Mouse (Mus musculus) hindbrain, embryonic 12.5 days (tissue): ENCODE results near the gene Cpvl. TPM values are rescaled to one million over a fixed set of nuclear protein-coding genes. Genes with fewer than 3 reads are reported as not detected.

Experiments
- ATAC-seq: fragments of 200-750 bp; cut with Nextera tagmentation; 2 replicates; pipeline ENCODE4 v1.8.0; 2017; ENCODE audit warnings: moderate TSS enrichment; ENCODE audit not compliant: low FRiP score
- H3K27ac ChIP-seq: fragments of 300-500 bp; sonication (generic); 2 replicates; pipeline ENCODE4 v1.5.1; 2016; ENCODE audit warnings: mild to moderate bottlenecking
- H3K27me3 ChIP-seq: fragments of 300-500 bp; sonication (generic); 2 replicates; pipeline ENCODE4 v1.6.1; 2016; ENCODE audit warnings: mild to moderate bottlenecking
- H3K36me3 ChIP-seq: fragments of 300-500 bp; sonication (generic); 2 replicates; pipeline ENCODE4 v1.6.1; 2016; ENCODE audit warnings: mild to moderate bottlenecking
- H3K4me1 ChIP-seq: fragments of 300-500 bp; sonication (generic); 2 replicates; pipeline ENCODE4 v1.6.1; 2016
- H3K4me2 ChIP-seq: fragments of 300-500 bp; sonication (generic); replicated peaks from 2 replicates; pipeline ENCODE4 v1.6.1; 2016; ENCODE audit warnings: mild to moderate bottlenecking
- H3K4me3 ChIP-seq: fragments of 300-500 bp; sonication (generic); 2 replicates; pipeline ENCODE4 v1.5.1; 2016; ENCODE audit warnings: mild to moderate bottlenecking
- H3K9ac ChIP-seq: fragments of 300-500 bp; sonication (generic); 2 replicates; pipeline ENCODE4 v1.6.1; 2016; ENCODE audit warnings: mild to moderate bottlenecking, moderate library complexity
- H3K9me3 ChIP-seq: fragments of 300-500 bp; sonication (generic); replicated peaks from 2 replicates; pipeline ENCODE4 v1.6.1; 2016; ENCODE audit warnings: mild to moderate bottlenecking
- WGBS: fragments of 180-500 bp; shearing (Covaris S2); methylation state at CpG from one replicate; pipeline ENCODE4 v1.1.7; 2016; 5-methylcytosine and 5-hydroxymethylcytosine counted together
- polyA plus RNA-seq: library from polyadenylated mRNA; unstranded; fragments of >200 nt; fragmentation: Nextera tagmentation; extraction: Ambion mirVana; gene quantifications from 2 replicates; pipeline ENCODE4 v1.2.1, GENCODE M21; 2016

Cpvl gene
- polyA plus RNA-seq, 1 experiment from 2014 or later, result not detected

DNA sequence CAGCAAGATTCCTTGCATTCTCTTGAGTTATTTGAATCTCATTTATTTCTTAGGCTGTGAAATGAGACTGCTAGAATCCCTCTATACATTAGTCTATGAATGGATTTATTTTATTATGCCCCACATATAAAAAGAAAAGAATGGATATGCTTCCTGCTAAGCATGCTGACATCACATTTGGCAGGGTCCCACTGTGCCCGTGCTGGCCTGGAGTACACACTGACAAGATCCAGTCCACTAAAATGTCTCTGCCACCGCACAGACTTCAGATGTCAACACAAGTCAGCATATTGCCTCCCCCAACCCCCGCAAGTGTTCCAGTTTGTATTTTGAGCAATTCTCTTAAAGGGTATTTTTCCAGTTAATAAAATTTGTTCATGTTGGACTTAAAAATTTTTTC lies 13.9 kb upstream of the Cpvl start:
- H3K9me3 ChIP-seq, result no peaks in the 10 kb centered on the region
- WGBS, result 79% methylated on average over 3 of the region's 3 CpGs
- no peak overlapping the region for H3K4me2 ChIP-seq
- H3K27ac ChIP-seq, result no peak overlapping the region
- H3K27me3 ChIP-seq, result no peaks in the 10 kb centered on the region; the same call in 1 of the 2 replicates
- H3K9ac ChIP-seq, result no peak overlapping the region
- H3K4me3 ChIP-seq, result no peak overlapping the region
- peaks cover 3% of the 10 kb centered on the region; the same call in 1 of the 2 replicates for H3K4me1 ChIP-seq
- ATAC-seq, result no peak
- no peaks in the 10 kb centered on the region for H3K36me3 ChIP-seq

DNA sequence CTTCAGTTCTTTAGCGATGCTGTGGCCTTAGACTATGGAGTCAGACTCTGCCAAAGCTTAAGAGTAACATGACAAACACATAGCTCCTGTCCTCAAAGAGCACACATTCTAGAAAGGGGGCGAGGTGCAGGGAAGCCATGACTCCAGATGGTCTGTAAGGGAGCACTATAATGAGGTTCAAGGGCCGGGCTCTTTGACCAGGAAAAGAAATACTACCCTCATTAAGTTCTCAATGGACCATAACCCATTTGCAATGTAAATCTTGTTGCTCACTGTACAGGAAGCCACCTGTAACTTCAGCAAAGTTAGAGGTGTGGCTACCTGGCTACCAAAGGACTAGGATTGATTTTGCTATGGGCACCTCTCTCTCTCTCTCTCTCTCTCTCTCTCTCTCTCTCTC lies 8.8 kb upstream of the Cpvl start:
- 78% methylated on average over 3 of the region's 3 CpGs for WGBS
- no peak for ATAC-seq
- Histone ChIP-seq H3K27me3 (no peaks in the 10 kb centered on the region), H3K9ac (no peak overlapping the region), H3K36me3 (no peaks in the 10 kb centered on the region), H3K4me1 (no peaks in the 10 kb centered on the region; the same call in 1 of the 2 replicates), H3K9me3 (no peaks in the 10 kb centered on the region), H3K4me3 (no peak overlapping the region), H3K4me2 (no peak overlapping the region), H3K27ac (no peak overlapping the region)

DNA sequence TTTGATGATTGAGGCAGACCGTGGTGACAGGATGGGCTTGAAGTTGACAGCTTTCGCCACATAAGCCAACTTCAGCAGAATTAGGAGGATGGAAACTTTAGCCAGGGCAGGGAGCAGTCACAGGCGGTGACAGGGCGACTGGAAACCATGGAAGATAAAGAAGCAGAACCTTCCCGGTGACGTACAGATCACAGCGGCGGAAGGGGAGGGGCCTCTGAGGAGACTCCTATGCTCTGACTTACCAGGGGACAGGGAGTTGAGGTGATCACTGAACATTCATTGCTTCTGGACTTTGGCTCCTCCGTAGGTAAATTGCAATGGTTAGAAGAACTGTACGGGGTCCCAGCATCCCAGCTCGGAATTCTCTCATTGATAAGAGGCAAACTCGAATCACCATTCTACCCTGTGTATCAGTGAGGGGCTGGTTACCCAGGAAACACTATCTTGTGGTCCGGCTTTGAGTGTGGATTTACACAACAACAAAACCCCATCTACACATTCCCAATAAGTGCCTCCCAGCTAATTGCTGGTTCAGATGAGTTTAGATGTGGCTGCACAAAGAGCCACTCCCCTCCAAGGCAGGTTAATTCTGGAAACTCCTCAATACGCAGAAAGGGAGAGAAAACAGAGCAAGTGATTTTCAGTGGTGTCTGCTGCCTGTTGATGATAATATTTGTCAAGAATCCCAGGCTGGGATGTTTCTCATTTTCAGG lies 8.0 kb upstream of the Cpvl start:
- Histone ChIP-seq H3K4me3 (no peak overlapping the region), H3K27me3 (no peaks in the 10 kb centered on the region), H3K4me2 (no peak overlapping the region), H3K4me1 (peaks cover 3% of the 10 kb centered on the region; the same call in 1 of the 2 replicates), H3K9me3 (no peaks in the 10 kb centered on the region), H3K9ac (no peak overlapping the region), H3K36me3 (no peaks in the 10 kb centered on the region), H3K27ac (no peak overlapping the region)
- ATAC-seq, result no peak
- whole genome bisulfite sequencing, result 73% methylated on average over 13 of the region's 14 CpGs

DNA sequence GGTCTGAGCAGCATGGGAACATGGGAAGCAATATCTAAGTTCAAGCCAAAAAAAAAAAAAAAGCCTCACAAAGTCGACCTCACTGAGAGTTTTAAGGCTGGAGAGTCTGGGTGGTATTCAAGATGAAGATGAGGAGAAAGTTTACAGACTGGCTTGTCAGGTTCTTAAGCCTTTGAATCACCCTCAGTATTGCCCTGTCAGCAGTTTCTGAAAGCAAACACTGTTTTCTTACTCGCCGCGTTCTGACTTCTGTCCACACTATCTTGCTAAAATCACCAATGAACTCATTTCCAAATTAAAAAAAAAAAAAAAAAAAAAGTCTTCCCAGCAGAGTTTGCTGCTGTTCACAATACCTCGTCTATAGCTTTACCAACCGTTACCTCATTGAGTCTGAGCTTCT lies 5.3 kb upstream of the Cpvl start:
- Histone ChIP-seq H3K4me3 (no peak overlapping the region), H3K27ac (no peak overlapping the region), H3K9me3 (no peaks in the 10 kb centered on the region), H3K4me1 (peaks cover 3% of the 10 kb centered on the region; the same call in 1 of the 2 replicates), H3K4me2 (no peak overlapping the region), H3K9ac (no peak overlapping the region), H3K36me3 (no peaks in the 10 kb centered on the region), H3K27me3 (no peaks in the 10 kb centered on the region)
- 69% methylated on average over 6 of the region's 6 CpGs for WGBS
- no peak for ATAC-seq

DNA sequence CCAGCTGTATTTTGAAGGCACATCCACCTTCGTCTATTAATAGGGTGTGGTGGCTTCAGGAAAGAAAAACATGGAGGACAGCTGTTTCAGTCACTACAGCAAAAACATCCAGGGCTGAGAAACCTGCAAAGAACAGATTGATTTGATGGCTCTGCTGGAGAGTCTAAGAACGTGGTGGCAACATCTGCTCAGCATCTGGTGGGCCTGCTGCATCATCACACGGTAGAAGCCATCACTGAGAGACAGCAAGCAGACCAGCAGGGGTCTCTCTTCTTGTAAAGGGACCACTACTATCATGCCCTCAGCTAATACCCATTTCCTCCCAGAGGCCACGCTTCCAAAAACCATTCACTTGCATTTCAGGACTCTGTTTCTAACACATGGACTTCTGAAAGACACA lies 4.1 kb upstream of the Cpvl start:
- no peak for ATAC-seq

DNA sequence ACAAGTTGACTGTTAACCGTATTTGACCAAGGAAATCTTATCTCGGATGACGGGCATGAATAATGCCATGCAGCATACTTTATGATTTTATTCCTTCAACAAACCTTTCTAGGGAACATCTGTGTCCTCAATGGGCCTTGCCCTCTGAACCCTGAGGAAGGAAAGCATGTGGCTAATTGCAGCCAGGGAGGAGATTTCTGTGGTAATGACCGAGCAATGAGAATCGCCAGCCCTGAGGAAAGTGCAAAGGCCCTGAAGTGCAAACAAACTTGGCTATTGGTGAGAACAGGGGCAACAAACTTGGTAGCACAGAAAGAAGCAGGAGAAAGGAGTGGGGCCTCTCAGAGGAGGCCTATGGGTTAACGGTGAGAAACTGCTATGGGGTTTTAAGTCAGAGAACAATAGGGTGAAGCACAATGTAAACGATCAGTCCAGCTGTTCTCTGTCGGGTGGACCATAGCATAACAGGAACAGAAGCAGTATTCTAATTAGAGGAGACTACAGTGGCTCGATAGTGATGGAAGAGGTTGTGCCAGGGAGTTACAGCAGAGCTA lies 3.7 kb upstream of the Cpvl start:
- H3K4me2 ChIP-seq, result no peak overlapping the region
- no peak for ATAC-seq

More for the DNA sequence above, 4.1 kb upstream of the Cpvl start:
- no peak overlapping the region for H3K9ac ChIP-seq
- H3K4me1 ChIP-seq, result peaks cover 3% of the 10 kb centered on the region; the same call in 1 of the 2 replicates
- WGBS, result 55% methylated on average over 4 of the region's 4 CpGs
- H3K27me3 ChIP-seq, result no peaks in the 10 kb centered on the region
- H3K36me3 ChIP-seq, result no peaks in the 10 kb centered on the region
- no peaks in the 10 kb centered on the region for H3K9me3 ChIP-seq
- H3K4me2 ChIP-seq, result no peak overlapping the region
- H3K4me3 ChIP-seq, result no peak overlapping the region
- H3K27ac ChIP-seq, result no peak overlapping the region

DNA sequence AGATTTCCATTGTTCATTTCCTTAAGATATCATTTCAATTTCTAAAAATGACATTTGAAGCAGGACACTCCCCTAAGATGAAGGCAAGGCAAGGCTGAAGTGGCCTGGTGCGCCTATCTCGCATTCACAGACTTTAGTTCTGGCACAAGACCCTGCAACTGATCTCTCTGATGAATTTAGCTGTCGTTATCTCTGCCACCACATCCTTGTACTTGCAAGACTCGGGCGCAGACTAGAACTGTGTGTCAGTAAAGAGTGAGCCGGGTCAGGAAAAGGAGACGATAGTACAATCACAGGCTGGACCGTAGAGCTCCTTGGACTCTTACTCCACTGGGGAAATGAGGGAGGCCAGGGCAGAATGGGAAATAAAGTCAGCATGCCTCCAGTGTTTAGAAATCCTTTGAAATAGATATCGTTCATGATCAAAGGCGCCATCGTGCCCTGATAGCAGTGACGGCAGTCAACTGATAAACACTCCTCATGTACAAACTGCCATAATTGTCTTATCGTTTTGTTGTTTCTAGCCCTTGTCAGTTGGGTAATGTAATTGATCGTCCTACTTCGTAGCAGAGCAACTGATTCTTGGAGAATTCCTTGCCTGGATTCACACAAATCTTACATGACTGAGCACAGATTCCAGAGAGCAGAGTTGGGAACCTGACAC lies 2.5 kb upstream of the Cpvl start:
- Histone ChIP-seq H3K27me3 (no peaks in the 10 kb centered on the region), H3K4me2 (no peak overlapping the region), H3K9me3 (no peaks in the 10 kb centered on the region), H3K4me1 (peaks cover 3% of the 10 kb centered on the region; the same call in 1 of the 2 replicates), H3K4me3 (no peak overlapping the region), H3K27ac (no peak overlapping the region), H3K9ac (no peak overlapping the region), H3K36me3 (no peaks in the 10 kb centered on the region)
- 86% methylated on average over 15 of the region's 15 CpGs for WGBS
- ATAC-seq, result no peak

More for the DNA sequence above, 3.7 kb upstream of the Cpvl start:
- no peak overlapping the region for H3K4me3 ChIP-seq
- peaks cover 3% of the 10 kb centered on the region; the same call in 1 of the 2 replicates for H3K4me1 ChIP-seq
- H3K9me3 ChIP-seq, result no peaks in the 10 kb centered on the region
- H3K27me3 ChIP-seq, result no peaks in the 10 kb centered on the region
- WGBS, result 46% methylated on average over 9 of the region's 9 CpGs
- H3K27ac ChIP-seq, result no peak overlapping the region
- no peak overlapping the region for H3K9ac ChIP-seq
- no peaks in the 10 kb centered on the region for H3K36me3 ChIP-seq

DNA sequence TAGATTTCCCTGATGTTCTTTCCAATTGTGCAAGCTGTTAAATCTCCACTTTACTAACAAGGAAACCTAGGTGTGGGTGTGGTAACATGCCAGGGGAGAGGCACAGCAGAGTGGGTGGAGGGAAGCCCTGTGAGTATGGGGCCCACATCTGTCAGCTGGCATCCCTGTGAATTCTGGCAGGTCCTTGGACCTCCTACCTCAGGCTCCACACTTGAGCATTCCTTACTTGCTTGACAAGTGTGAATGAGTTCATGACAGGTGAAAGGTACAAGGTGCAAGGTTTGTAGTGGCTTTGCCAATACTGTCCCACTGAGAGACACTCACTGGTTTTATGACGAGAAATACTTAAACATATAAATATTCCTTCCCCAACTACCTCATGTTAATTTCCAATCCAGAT lies 4.4 kb downstream of the Cpvl start:
- H3K4me1 ChIP-seq, result peaks cover 17% of the 10 kb centered on the region
- H3K36me3 ChIP-seq, result no peaks in the 10 kb centered on the region
- no peak overlapping the region for H3K27ac ChIP-seq
- no peak overlapping the region for H3K9ac ChIP-seq
- H3K4me3 ChIP-seq, result no peak overlapping the region
- no peak for ATAC-seq
- H3K27me3 ChIP-seq, result no peaks in the 10 kb centered on the region
- H3K4me2 ChIP-seq, result no peak overlapping the region
- H3K9me3 ChIP-seq, result no peaks in the 10 kb centered on the region
- WGBS, result 88% methylated on average over 1 of the region's 1 CpGs

DNA sequence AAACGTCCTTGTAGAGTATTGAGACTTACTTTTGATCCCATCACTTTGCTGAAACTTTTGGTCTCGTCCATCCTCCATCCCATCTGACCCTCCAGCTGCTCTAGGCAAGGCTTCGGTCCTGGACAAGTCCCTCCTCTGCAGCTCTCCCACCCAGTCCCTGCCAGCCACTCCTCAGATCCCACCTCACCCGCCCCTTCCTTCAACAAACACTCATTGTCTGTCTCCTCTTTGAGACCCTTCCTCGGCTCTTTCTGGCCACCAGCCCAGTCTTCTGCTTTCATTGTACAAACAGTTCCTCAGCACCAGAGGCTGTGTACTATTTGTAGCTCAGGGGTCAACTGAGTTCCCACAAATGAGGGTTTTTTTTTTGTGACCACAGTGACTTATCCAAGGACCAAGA lies 5.0 kb downstream of the Cpvl start:
- Histone ChIP-seq H3K9me3 (no peaks in the 10 kb centered on the region), H3K4me2 (no peak overlapping the region), H3K36me3 (no peaks in the 10 kb centered on the region), H3K9ac (no peak overlapping the region), H3K27ac (no peak overlapping the region), H3K27me3 (no peaks in the 10 kb centered on the region), H3K4me3 (no peak overlapping the region), H3K4me1 (peaks cover 20% of the 10 kb centered on the region)
- WGBS, result 34% methylated on average over 5 of the region's 5 CpGs
- ATAC-seq, result peak; percentile 56; the same call in 1 of the 2 replicates

DNA sequence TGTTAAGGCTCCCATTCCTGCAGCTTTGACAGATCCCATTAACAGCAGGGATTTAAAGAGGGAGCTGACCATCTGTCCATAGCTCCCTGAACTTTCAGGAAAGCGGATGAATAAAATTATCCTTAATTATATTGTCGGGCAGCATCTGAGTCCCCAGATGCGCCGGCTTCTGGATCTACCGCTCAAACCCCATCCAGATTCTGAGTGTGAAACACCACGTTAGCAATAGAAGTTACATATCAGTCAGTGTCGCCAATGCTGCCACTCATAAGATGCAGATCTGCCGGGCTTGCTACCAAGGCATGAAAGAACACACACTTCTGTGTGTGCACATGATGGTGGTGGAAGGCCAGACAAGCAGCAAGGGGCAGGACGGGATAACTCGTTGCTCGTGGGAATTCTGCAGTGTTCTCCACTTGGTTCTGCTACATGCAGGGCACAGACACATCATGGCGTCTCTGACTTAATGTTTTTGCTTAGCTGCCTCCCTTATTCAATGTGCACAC lies 6.2 kb downstream of the Cpvl start:
- H3K4me3 ChIP-seq, result no peak overlapping the region
- no peaks in the 10 kb centered on the region for H3K27me3 ChIP-seq
- peaks cover 20% of the 10 kb centered on the region for H3K4me1 ChIP-seq
- H3K36me3 ChIP-seq, result no peaks in the 10 kb centered on the region
- WGBS, result 61% methylated on average over 12 of the region's 12 CpGs
- H3K27ac ChIP-seq, result peak overlapping the region; percentile 30; the same call in 1 of the 2 replicates
- H3K9me3 ChIP-seq, result no peaks in the 10 kb centered on the region
- peak; percentile 23; the same call in 1 of the 2 replicates for ATAC-seq
- no peak overlapping the region for H3K9ac ChIP-seq
- no peak overlapping the region for H3K4me2 ChIP-seq

DNA sequence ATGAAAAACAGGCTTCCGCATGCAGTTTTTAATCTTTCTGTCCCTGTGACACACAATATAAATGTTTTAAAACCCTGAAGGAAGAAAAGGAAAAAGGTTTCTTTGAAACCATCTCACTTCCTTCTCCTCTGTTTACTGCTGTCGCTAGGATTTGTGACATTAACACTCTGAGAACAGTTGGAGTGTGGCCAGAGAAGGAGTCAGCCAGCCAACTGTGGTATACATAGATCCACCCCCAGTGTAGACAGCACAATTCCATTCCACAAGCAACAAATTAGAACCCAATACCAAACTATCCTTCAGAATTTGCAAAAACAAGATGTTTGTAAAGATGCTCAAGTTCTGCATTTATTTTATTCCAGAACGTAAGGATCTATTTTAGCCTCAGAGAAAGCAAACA lies 6.7 kb downstream of the Cpvl start:
- Histone ChIP-seq H3K9ac (no peak overlapping the region), H3K27ac (peak overlapping the region; percentile 48; the same call in 1 of the 2 replicates), H3K36me3 (no peaks in the 10 kb centered on the region), H3K4me3 (no peak overlapping the region), H3K4me1 (peaks cover 20% of the 10 kb centered on the region), H3K4me2 (no peak overlapping the region), H3K27me3 (no peaks in the 10 kb centered on the region), H3K9me3 (no peaks in the 10 kb centered on the region)
- WGBS, result 84% methylated on average over 3 of the region's 3 CpGs
- no peak for ATAC-seq

DNA sequence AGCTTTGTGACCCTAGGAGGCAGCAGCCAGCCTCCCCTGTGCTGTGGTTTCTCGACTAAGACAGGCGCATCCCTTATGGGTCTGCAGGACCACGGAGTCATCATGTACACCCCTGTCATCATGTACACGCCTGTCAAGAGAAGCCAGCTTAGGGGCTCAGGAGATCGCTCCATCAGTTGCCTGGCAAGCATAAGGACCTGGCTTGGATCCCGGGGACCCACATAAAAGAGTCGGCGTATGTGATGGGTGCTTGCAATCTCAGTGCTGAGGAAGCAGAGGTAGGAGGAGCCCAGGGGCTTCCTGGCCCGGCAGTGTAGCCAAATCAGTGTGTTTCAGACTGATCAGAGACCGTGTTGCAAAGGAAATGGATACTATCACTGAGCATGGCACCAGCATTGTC lies 9.4 kb downstream of the Cpvl start:
- H3K4me2 ChIP-seq, result no peak overlapping the region
- no peaks in the 10 kb centered on the region for H3K9me3 ChIP-seq
- no peak overlapping the region for H3K27ac ChIP-seq
- ATAC-seq, result no peak
- H3K9ac ChIP-seq, result no peak overlapping the region
- 70% methylated on average over 10 of the region's 10 CpGs for WGBS
- no peaks in the 10 kb centered on the region for H3K27me3 ChIP-seq
- H3K4me3 ChIP-seq, result no peak overlapping the region
- no peaks in the 10 kb centered on the region for H3K36me3 ChIP-seq
- peaks cover 33% of the 10 kb centered on the region for H3K4me1 ChIP-seq
